Mouse (Mus musculus) leukemia stem cell, adult 10-12 weeks (primary cell): ENCODE results near the gene Dbnl. TPM values are rescaled to one million over a fixed set of nuclear protein-coding genes. Genes with fewer than 3 reads are reported as not detected.

Experiments
- polyA plus RNA-seq: library from polyadenylated mRNA; stranded (reverse); fragments of >175 nt; gene quantifications from 2 replicates; pipeline ENCODE4 v1.2.3, GENCODE M21; 2012; ENCODE audit warnings: low replicate concordance

The Dbnl gene
- polyA plus RNA-seq: 66.3 and 74.6 TPM in 2 replicates

DNA sequence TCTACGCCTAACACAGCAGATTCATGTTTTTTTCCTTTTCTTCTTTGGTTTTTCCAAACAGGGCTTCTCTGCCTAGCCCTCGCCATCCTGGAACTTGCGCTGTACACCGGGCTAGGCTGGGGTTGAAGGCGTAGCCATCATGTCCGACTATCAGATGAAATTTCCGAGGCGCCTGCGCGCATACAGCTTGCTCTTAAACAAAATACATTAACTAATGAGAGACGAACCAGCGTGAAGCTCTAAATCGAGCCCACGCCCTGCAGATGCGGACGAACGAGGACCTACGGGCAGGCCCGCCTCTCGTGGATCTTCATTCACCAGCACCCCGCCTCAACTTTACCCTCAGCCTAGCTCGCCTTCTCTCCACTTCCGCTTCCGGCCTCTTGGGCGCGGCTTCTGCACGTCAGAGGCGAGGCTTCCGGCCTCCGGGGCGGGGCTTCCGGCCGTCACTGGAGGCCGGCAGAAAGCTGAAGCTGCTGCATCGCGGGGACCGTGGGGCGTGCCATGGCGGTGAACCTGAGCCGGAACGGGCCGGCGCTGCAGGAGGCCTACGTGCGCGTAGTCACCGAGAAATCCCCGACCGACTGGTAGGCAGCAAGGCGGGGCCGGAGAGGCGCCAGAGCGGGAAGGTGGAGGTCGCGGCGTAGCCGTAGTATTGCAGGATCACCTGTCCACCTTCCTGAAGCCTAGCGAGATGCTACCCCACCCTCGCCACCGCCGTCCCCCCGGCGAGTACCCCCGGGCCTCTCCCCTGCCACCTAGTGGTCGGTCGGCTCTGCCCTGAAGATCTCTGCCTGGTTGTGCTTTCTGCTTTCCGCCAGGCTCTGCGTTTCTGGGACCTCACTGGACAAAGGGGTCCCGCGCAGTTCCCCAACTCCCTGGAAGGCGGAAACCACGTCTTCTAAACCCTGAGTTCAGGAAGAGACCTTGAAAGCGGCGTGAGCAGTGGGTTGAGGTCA is at the start of gene Dbnl:
Dbnl (plus strand) TSS at position 433 of the 959 bp plus-strand sequence.

DNA sequence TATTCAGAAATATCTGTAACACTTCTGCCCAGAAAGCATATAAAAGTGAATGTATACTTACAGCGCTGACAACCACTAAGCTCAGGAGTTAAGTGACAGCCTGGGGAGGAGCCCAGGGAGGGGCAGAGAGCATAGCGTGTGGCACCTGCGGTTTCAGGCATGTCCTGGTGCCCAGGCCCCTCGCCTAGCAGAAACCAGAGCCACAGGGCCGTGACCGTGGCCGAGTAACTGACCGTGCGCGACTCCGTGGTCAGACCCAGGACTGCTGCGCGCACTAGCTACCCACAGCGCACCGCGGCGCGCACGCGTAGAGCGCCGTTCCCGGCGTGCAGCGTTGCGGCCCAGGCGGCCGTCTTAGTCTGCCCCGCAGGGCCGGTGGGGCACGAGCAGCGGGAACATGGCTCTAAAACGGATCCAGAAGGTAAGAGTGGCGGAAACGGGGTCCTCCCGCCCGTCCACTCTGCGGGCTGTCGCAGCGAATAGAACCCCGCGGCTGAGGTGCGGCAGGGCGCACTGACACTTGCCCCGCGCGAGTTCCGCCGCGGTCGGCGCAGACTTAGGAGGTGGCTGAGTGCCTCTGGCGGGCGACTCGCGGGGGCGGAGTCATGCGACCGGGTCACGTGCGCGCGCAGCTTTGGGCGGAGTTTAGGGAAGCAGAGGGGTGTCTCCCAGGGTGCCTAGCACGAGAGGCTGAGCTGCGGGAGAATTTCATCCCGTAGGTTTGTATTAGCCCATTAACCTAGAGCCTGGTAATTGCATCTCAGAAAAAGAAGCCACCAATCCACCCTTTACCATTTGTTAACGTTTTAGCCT is 26.3 kb upstream of the Dbnl start, which contains the start of gene Urgcp:
Urgcp (minus strand) TSS at position 557 of the 813 bp plus-strand sequence.

DNA sequence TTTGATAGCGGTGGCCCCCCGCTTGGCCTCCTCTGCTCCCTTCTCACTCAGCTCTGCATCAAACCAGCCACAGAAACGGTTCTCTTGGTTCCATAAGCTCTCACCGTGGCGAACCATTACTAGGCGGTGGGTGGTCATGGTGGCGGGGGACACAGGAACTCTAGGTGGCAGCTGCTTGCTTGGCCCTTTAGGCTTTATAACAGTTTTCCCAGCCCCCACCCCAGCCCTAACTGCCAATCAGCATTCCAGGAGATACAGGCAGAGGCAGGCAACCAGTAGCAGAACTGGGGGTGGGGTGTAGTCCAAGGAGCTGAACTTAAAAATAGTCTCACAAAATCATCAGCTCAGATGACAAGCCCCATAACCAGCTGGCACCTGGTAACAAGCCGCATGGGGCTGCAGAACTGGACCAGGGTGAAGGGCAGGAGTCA is 15.3 kb downstream of the Dbnl start, which contains the start of gene Pgam2:
Pgam2 (minus strand) TSS at position 183 of the 431 bp plus-strand sequence.

DNA sequence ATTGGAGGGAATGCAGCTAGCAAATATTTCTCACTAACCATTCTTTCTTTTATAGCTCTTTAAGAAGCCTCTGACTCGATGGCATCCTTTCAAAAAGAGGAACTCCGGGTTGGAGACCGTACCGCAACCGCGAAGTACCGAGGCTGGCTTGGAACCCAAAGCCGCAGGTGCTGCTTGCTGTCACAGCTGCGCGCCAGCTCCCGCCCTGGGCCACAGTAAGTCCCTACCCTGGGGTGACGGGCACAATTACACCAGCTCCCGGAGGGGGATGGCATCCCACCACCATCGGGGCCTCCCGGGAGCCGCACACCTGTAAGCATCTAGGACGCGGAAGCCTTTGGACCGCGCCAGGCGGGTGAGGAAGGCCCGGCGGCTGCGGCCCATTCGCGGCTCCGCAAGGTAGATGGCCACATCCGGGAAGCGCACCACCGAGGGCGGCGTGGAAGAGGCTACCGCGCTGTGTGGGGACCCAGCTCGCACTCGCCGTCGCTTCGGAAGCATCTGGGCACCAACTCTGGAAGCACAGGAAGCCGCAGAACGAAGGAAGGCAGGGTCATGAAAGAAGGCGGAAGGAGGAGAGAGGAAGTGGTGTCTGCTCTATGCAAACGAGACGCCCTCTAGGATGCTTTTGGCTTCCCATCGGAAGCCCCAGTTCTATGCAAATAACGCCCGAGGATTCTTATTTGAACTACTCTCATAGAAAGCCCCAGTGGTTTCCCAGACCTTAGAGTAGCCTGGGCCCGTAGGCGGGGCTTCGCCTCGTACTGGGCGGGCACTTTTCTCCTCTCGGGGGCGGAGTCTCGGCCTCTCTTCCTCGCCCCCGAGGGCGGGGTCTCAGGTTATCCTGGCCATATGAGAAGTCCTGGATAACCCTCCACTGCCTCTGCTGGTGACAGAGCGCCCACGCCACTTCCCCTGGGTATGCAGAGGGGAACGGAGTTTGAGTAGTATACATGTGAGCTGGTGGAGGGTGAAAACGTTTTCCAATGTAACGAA is 49.3 kb downstream of the Dbnl start, which contains the start of gene Polm:
Polm (minus strand) TSS at position 766 of the 996 bp plus-strand sequence.

Other genes with a start within 250 kb of the Dbnl start
- gene Ccdc117, start 246.3 kb upstream of the Dbnl start, polyA plus RNA-seq: 3.5 and 5.5 TPM in 2 replicates
- gene Ankrd36, start 218.8 kb upstream of the Dbnl start, polyA plus RNA-seq: not detected in 2 replicates
- gene Mrps24, start 72.8 kb upstream of the Dbnl start, polyA plus RNA-seq: 144 and 150 TPM in 2 replicates
- 8.6 and 10.7 TPM in 2 replicates for gene Urgcp, start 26.1 kb upstream of the Dbnl start, polyA plus RNA-seq
- gene Pgam2, start 15.2 kb downstream of the Dbnl start, polyA plus RNA-seq: not detected in 2 replicates
- gene Polm, start 49.5 kb downstream of the Dbnl start, polyA plus RNA-seq: 15.9 and 19.7 TPM in 2 replicates
- 1.7 and 2.8 TPM in 2 replicates for gene Aebp1, start 73.5 kb downstream of the Dbnl start, polyA plus RNA-seq
- gene Pold2, start 89.8 kb downstream of the Dbnl start, polyA plus RNA-seq: 774 and 1,099 TPM in 2 replicates
- not detected in 2 replicates for gene Myl7, start 110.3 kb downstream of the Dbnl start, polyA plus RNA-seq
- 0.08 TPM in 1 of 2 replicates, not detected in the other for gene Gck, start 161.6 kb downstream of the Dbnl start, polyA plus RNA-seq
- 4.8 and 9.3 TPM in 2 replicates for gene Ykt6, start 167.2 kb downstream of the Dbnl start, polyA plus RNA-seq